Mouse (Mus musculus) thymus, postnatal 4 days (tissue): ENCODE results near the gene Tmem186.

Experiments used
- DNase-seq: peaks from one replicate; pipeline ENCODE4 v3.0.0; 2021

Gene Tmem186

GRCm38 (mm10) chr16:8637217-8638051 lies at the start of gene Tmem186, which contains the start of gene Pmm2:
Tmem186 (minus strand) TSS chr16:8637712.
Pmm2 (plus strand) TSS chr16:8637674.
- peak; percentile 85 for DNase-seq

DNA sequence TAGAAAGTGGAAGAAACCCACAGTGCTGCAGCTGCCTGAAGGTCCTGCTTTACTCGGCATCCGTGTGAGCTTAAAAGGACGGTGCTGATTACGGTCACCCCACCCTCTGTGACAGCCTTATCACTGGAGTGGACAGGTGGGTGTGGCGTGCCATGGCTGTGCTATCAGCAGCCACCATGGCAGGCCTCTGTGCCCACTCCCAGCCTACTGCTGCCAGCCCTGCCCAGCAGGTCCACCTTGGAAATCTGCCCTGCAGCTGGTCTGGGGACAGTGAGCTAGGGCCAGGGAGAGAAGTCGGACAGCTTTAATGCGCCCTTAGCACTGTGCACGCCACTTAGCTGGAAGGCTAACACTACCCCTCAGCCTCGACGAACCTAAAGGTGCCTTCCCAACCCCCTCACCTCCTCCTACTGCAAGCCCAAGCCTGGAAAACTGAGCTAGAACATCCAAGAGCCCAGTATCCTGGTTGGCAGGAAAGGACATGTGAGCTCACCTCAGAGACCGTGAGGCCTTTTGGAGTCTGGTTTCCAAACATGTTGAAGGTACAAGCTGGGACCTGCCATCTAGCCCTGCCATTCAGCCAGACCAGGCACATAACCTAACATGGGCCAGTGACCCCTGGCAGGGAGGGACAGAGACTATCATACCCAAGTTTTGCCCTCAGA lies 49.5 kb upstream of the Tmem186 start:
- no peak for DNase-seq

DNA sequence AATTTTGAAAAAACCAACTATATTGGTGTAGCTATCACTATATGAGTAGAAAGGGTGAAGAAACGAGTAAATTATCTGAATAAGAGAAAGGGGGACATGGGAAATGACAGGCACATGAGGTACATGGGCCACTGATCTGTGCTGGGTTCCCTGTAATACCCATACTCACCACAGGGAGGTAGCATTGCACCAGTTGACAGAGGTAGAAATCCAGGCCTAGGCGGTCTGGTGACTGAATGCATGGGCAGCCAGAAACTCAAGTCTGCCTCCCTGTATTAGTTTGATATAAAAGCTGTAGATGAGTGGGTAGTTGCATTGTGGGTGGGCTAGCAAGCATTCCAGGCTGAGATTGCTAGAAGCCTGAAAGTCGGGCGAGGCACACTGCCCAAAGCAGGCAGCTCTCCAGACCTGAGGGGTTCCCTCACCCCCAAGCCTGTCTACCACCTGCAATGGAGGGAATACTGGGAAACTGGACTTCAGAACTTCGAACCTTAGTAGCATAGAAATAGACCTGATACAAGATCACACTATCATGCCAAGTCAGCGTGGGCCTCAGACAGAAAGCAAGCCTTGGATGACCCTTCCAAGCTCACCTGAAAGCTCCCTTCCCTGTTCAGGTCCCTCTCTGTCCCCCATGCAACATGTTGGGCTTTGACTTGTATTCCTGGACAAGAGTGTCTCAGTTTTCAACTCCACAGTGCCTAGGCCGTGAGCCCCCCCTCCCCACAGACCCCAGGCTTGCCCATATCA lies 48.8 kb upstream of the Tmem186 start:
- peak; percentile 85 for DNase-seq

DNA sequence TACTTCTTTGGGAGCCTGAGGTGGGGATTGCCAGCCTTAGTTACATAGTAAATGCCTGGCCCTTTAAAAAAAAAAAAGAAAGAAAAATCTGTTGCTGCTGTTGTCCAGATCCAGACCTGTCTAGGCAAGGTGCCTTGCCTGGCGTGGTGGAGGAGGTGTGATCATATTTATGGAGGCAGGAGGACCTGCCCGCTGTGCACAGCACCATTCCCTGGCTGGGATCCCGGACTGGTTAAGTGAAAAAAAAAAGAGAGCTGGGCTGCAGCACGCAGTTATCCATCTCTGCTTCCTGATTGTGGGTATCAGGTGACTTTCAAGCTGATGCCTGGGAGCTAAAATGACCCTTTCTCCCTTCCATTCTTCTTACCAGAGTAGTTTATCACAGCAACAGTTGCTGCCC lies 47.6 kb upstream of the Tmem186 start:
- no peak for DNase-seq

DNA sequence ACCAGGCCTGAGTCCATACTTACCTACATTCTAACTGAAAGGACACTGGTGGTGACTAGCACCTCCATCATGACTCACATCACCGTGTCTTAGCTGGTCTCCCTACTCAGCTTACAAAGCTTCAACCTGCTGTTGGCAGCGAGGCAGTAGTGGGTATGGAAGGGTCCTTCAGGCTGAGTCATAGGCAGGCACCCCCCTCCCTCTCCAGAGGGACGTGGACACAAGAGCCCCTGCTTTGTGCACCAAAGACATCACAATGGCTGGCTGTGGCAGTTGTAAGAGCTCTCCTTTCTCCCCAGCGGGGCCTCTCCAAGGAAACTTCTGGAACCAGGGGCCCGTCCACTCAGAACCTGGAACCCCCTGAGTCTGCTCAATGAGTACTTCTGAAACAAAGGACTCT lies 43.0 kb upstream of the Tmem186 start, which contains the start of gene Gm5767:
Gm5767 (plus strand) TSS at position 301 of the 400 bp plus-strand sequence.
- no peak for DNase-seq

GRCm38 (mm10) chr16:8679780-8680179 lies 42.3 kb upstream of the Tmem186 start:
- DNase-seq, result no peak

GRCm38 (mm10) chr16:8678676-8679075 lies 41.2 kb upstream of the Tmem186 start:
- no peak for DNase-seq

- no peak for DNase-seq
Measured at GRCm38 (mm10) chr16:8678035-8678434, 40.5 kb upstream of the Tmem186 start.

DNA sequence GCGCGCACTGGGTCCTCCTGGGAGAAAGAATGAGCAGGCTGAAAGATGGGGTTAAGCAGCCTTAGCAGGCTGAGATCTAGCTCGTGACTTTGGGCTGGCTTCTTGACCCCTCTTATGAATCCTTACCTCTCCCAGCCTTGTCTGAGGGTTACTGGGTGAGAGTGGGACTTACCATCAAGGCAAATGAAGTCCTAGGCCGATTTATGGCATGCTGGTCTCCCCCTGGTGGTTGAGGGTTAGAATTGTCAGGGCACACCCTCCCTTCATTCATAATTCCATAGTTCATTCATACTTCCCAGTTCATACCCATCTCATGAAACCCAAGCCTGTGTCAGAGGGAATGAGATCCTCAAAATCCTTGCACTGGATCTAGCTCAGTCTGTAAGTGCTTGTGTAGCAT lies 39.3 kb upstream of the Tmem186 start:
- peak; percentile 75 for DNase-seq

DNA sequence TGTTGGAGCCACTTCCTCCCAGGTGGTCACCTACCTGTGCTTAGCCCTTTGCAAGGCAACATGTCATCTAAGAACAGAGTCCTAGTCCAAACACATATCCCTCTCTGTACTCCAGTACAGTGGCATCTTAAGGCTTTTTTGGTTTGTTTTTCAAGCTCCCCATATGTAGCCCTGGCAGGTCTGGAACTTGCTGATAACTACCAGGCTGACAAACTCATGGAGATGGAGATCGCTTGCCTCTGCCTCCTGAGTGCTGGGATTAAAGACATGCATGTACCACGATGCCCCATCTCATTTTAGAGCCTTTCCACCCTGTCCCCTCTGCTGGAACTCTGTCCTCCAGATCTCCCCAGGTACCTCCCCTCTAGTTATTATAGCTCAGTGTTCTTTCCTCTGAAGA lies 38.7 kb upstream of the Tmem186 start:
- no peak for DNase-seq

- no peak for DNase-seq
Measured at GRCm38 (mm10) chr16:8675559-8675958, 38.0 kb upstream of the Tmem186 start.

DNA sequence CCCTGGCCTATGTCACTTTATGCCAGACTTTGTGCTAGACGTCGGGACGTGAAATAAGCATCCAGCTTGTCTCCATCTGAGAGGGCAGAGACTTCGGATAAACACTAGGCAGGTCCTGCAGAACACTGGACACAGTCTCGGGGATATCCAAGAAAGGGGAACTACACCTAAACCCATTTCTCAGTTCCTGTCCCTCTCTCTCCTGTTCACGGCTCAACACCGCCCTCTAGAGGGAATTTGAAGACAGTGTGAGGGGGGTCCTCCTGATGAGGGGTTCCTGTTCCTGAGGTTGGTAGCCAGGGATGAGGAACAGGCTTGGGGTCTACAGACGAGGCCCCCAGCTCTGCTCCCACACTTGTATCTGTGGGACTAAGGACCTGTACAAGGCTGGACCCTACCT lies 36.7 kb upstream of the Tmem186 start:
- peak; percentile 75 for DNase-seq

DNA sequence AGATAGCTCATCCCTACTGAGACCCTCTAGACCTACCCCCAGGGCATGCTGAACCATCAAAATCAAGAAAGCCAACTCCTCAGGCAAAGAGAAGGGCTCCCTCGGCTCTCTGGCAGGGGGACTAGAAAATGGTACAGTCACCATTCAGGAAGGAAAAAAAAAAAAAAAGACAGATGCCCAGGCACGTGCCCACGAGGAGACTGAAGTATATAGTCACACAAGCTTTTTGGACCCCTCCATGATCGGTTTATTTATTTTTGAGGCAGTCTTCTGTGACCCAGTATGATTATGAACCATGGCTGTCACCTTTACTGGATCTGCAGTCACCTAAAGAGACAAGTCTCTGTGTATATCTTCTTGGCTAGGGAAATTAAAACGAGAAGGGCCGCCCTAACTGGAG lies 35.8 kb upstream of the Tmem186 start:
- DNase-seq, result no peak

- DNase-seq, result no peak
Measured at GRCm38 (mm10) chr16:8672811-8673210, 35.3 kb upstream of the Tmem186 start.

DNA sequence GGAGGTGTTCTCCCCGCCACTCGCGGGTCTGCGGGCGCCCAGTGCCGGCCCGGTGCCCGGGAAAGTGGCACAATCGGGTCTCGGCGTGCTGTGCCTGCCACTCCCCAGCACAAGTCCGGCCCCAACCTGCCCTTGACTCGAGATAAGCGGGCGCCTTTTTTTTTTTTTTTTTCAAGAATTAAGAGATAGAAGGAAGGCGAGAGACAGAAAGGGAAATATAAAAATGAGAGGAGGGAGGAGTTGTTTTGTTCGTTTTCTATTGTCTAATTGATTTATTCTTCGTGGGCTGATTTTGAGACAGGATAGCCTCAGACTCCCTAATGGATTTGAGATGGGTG lies 34.8 kb upstream of the Tmem186 start:
- no peak for DNase-seq

GRCm38 (mm10) chr16:8671551-8672349 lies 34.2 kb upstream of the Tmem186 start, which contains the start of gene Carhsp1:
Carhsp1 (minus strand) TSS chr16:8672155.
- peak; percentile 97 for DNase-seq

DNA sequence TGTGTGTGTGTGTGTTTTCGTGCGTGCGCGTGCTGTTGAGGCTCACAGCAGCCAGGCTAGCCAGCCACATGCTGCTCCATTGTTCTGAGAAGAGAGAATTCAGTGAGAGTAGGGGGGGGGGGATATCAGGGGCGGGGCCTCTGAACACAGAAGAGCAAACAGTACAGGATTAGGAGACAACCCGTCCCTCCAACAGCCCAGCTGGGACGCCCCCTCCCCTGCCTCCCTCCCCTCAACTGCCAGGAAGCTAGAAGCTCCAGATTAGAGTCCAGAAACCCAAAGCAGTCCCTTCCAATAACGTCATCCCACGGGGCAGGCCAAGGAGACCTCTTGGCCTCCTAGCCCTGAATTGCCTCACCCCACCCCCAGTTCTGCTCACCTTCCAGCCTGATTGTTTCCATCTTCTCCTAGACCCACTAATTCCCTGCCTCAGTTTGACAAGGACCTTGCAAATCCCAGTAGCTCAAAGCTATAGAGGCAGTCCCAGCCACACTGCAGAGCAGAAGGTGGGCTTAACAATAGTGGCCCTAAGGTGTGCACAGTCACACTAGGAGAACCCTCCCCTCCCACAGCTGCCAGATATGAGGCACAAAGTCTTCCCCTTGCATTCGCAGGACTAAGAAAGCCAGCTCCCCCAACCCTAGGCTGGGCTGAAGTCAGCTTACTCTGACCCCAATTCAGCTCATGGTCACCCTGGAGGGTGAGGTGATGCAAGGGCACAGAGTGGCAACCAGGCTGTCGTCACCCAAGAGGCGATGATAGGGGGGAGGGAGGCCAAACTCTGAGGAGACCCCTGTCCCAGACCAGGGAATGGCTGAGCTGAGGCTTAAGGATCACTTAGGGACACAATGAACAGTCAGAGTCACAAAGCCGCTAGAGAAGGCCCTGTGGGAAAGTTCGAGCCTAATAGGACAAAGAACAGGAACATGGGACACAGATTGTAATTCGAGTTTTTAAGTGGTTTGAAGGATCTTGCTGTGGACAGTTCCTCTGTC lies 32.8 kb upstream of the Tmem186 start:
- DNase-seq, result no peak

GRCm38 (mm10) chr16:8669432-8669831 lies 31.9 kb upstream of the Tmem186 start:
- no peak for DNase-seq

GRCm38 (mm10) chr16:8668386-8668785 lies 30.9 kb upstream of the Tmem186 start:
- no peak for DNase-seq

DNA sequence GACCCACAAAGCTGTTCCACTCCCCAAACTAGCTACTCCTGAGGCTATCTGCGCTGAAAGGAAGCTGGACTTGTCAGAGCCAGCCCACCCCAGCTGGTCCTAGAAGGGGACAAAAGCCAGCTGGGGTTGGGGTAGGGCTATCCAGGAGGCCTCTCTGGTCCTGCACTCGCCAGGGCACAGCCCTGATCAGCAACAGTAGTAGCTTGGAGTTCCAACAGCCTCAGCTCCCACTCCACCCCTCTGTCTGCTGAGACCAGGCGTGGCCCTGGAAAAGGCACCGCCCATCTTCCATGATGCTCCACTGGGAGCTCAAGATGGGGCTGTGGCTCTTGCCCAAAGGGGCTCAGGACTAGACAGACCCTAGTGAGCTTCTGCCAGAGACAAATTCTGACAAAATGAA lies 30.3 kb upstream of the Tmem186 start:
- no peak for DNase-seq

GRCm38 (mm10) chr16:8667261-8667660 lies 29.7 kb upstream of the Tmem186 start:
- no peak for DNase-seq
